8 mouse cellular contexts compared by ENCODE assay signal in the genomic region with DNA sequence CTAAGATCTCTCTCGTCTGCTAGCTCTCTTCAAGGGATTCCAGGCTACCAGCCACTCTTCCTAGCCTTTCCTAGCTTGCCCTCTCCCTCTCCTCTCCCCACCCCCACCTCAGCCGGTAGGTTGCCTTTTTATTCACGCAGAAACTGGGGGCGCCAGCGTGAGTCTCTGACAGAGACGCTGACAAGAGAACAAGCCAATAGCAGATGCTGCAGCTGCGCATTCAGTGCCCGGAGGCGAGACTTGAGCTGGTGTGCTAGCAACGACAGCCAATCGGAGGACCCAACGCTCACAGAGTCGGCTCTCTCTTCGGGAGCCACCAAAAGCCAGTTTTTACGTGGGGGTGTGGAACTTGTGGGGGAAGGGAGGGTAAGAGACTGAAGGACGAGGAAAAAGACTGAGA. TPM values are rescaled to one million over a fixed set of nuclear protein-coding genes. Genes with fewer than 3 reads are reported as not detected.
DNase-seq lines count a peak whose midpoint lies in the region; ATAC-seq and TF ChIP-seq lines count a peak whose summit lies in the region.

No protein-coding gene starts in this region.

- H3K27me3 ChIP-seq in forebrain, embryonic 10.5 days (ENCODE audit: poor library complexity, severe bottlenecking): peaks cover 63% of the 10 kb centered on the region
- H3K27me3 ChIP-seq in heart, embryonic 16.5 days (ENCODE audit: control insufficient read depth, insufficient read depth, low read length): no peaks in the 10 kb centered on the region
- peaks cover 6% of the 10 kb centered on the region; the same call in 1 of the 2 replicates for H3K27me3 ChIP-seq in liver, embryonic 15.5 days
- H3K27me3 ChIP-seq in neural tube, embryonic 12.5 days (replicated peaks): no peaks in the 10 kb centered on the region

- H3K4me2 ChIP-seq in heart, embryonic 16.5 days (ENCODE audit: low read depth, low read length): peak overlapping the region; percentile 66
- H3K4me2 ChIP-seq in liver, embryonic 15.5 days: peak overlapping the region; percentile 59
- peak overlapping the region; percentile 63 for H3K4me2 ChIP-seq in neural tube, embryonic 12.5 days (replicated peaks)

- TF ChIP-seq CTCF in brain, embryonic 14.5 days (IDR thresholded peaks at IDR 0.05; ENCODE audit: borderline replicate concordance, extremely low read depth, insufficient read depth, insufficient read length): no peak

- no peaks in the 10 kb centered on the region for H3K9me3 ChIP-seq in forebrain, embryonic 10.5 days
- no peaks in the 10 kb centered on the region for H3K9me3 ChIP-seq in heart, embryonic 16.5 days (replicated peaks; ENCODE audit: control insufficient read depth, low read length)
- no peaks in the 10 kb centered on the region for H3K9me3 ChIP-seq in liver, embryonic 15.5 days (replicated peaks)
- H3K9me3 ChIP-seq in neural tube, embryonic 12.5 days: no peaks in the 10 kb centered on the region

- no peaks in the 10 kb centered on the region for H3K36me3 ChIP-seq in forebrain, embryonic 10.5 days (replicated peaks)
- no peaks in the 10 kb centered on the region for H3K36me3 ChIP-seq in heart, embryonic 16.5 days (ENCODE audit: control insufficient read depth, insufficient read depth)
- no peaks in the 10 kb centered on the region for H3K36me3 ChIP-seq in liver, embryonic 15.5 days (replicated peaks)
- no peaks in the 10 kb centered on the region for H3K36me3 ChIP-seq in neural tube, embryonic 12.5 days

- TF ChIP-seq POLR2A in brain, embryonic 14.5 days (IDR thresholded peaks at IDR 0.05; ENCODE audit: borderline replicate concordance, extremely low read depth, insufficient read depth, insufficient read length, poor library complexity, severe bottlenecking): peak; percentile 37; the same call in 1 of the 2 replicates

- peak overlapping the region; percentile 54 for H3K4me3 ChIP-seq in forebrain, embryonic 10.5 days
- peak overlapping the region; percentile 65 for H3K4me3 ChIP-seq in heart, embryonic 16.5 days (ENCODE audit: low read length)
- peak overlapping the region; percentile 49 for H3K4me3 ChIP-seq in liver, embryonic 15.5 days (replicated peaks)
- peak overlapping the region; percentile 43 for H3K4me3 ChIP-seq in neural tube, embryonic 12.5 days

- 16% methylated on average over 16 of the region's 16 CpGs for WGBS in forebrain, embryonic 10.5 days
- WGBS in heart, embryonic 16.5 days: 8% methylated on average over 16 of the region's 16 CpGs
- 15% methylated on average over 16 of the region's 16 CpGs for WGBS in liver, embryonic 15.5 days (ENCODE audit: insufficient replicate concordance)
- 16% methylated on average over 16 of the region's 16 CpGs for WGBS in neural tube, embryonic 12.5 days

- peak; percentile 97 for ATAC-seq in heart, embryonic 16.5 days (replicated peaks; ENCODE audit: extremely low read depth, insufficient read depth, low FRiP score)
- ATAC-seq in liver, embryonic 15.5 days (ENCODE audit: insufficient read depth): peak; percentile 91
- peak; percentile 99 for ATAC-seq in neural tube, embryonic 12.5 days (ENCODE audit: low FRiP score, low read depth)

- H3K27ac ChIP-seq in forebrain, embryonic 10.5 days: peak overlapping the region; percentile 88
- H3K27ac ChIP-seq in heart, embryonic 16.5 days (ENCODE audit: low read length): peak overlapping the region; percentile 91
- H3K27ac ChIP-seq in liver, embryonic 15.5 days (replicated peaks): peak overlapping the region; percentile 41; the same call in 1 of the 2 replicates
- H3K27ac ChIP-seq in neural tube, embryonic 12.5 days: peak overlapping the region; percentile 57; the same call in 1 of the 2 replicates

- H3K9ac ChIP-seq in heart, embryonic 16.5 days (ENCODE audit: low read length): peak overlapping the region; percentile 74
- peak overlapping the region; percentile 21; the same call in 1 of the 2 replicates for H3K9ac ChIP-seq in liver, embryonic 15.5 days
- peak overlapping the region; percentile 55 for H3K9ac ChIP-seq in neural tube, embryonic 12.5 days

- peak; percentile 90 for DNase-seq in CD4-positive helper T cell, adult 2 months (ENCODE audit: low read depth, low spot score)
- DNase-seq in brain, embryonic 14.5 days (ENCODE audit: low read depth): peak; percentile 98
- DNase-seq in forebrain, embryonic 10.5 days (ENCODE audit: extremely low spot score, low spot score): peak; percentile 87
- DNase-seq in kidney, postnatal 36 days: peak; percentile 87 to 91
- peak; percentile 97 for DNase-seq in telencephalon, adult 2 months (ENCODE audit: low read depth, low spot score)

- H3K4me1 ChIP-seq in forebrain, embryonic 10.5 days: peaks cover 31% of the 10 kb centered on the region
- peaks cover 6% of the 10 kb centered on the region; the same call in 1 of the 2 replicates for H3K4me1 ChIP-seq in heart, embryonic 16.5 days (ENCODE audit: control insufficient read depth, insufficient read depth, low read length)
- H3K4me1 ChIP-seq in liver, embryonic 15.5 days (replicated peaks): no peaks in the 10 kb centered on the region
- 0 out of 2 replicates have a peak, but pooled peaks cover 6% of the 10 kb centered on the region for H3K4me1 ChIP-seq in neural tube, embryonic 12.5 days

RNA-seq across cellular contexts. Expression of gene Arhgef9, which starts 30.3 kb away (rescaled TPM):
- 38.9 and 50.1 TPM in 2 replicates for polyA plus RNA-seq in brain, embryonic 14.5 days (2012; rRNA removed)
- polyA plus RNA-seq in forebrain, embryonic 10.5 days (2016; fragmentation: Nextera tagmentation; extraction: Ambion mirVana): 10.3 and 13.3 TPM in 2 replicates
- polyA plus RNA-seq in heart, embryonic 16.5 days (2015; fragmentation: Nextera tagmentation; extraction: Ambion mirVana): 10.5 and 11.5 TPM in 2 replicates
- 1.1 and 1.7 TPM in 2 replicates for polyA plus RNA-seq in liver, embryonic 15.5 days (2015; fragmentation: Nextera tagmentation; extraction: Ambion mirVana)
- polyA plus RNA-seq in neural tube, embryonic 12.5 days (2016; fragmentation: Nextera tagmentation; extraction: Ambion mirVana): 20.9 and 27.3 TPM in 2 replicates

Comparison
In these comparisons a context has a peak if more than half of its experiments do, and no peak if none do; other contexts are left out.
1. Peak in every context shown above with its lines: DNase-seq, ATAC-seq, H3K4me3 ChIP-seq and H3K27ac ChIP-seq.
2. H3K27ac ChIP-seq: peak in every context shown above with its lines; median percentile 91 in heart, embryonic 16.5 days; 88 in forebrain, embryonic 10.5 days; 57 in neural tube, embryonic 12.5 days; 41 in liver, embryonic 15.5 days.
3. H3K9ac ChIP-seq: peak in every context shown above with its lines; median percentile 74 in heart, embryonic 16.5 days; 55 in neural tube, embryonic 12.5 days; 21 in liver, embryonic 15.5 days.